Mouse (Mus musculus): ENCODE data around the gene Zscan4f. TPM values are rescaled to one million over a fixed set of nuclear protein-coding genes. Genes with fewer than 3 reads are reported as not detected.
"Not testable (repeated sequence)": the region's sequence is repeated elsewhere in the genome, so short reads cannot be mapped to it uniquely, and the experiment has no call there.

Zscan4f gene
- not detected in 2 replicates for polyA plus RNA-seq (2016; fragmentation: Nextera tagmentation; extraction: Ambion mirVana)

DNA sequence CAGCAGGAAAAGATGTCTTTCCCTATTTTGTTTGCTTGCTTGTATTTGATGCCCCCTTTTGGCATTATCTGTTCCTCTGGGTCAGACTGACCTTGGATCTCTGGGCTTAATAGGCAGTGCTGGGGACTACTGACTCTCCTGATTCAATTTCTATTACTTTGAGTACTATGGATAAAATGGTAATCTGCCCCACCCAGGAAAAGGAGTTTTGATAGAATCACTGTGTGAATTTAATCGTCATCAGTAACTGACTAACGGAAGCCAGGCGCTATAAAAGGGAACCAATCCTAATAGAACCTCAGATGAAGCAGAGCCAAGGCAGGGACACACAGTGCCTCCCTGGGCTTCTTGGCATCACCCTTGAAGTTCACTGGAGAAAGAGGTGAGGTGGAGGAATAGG lies at the start of gene Zscan4f:
TSS of gene Zscan4f (plus strand) at position 301 of the 400 bp plus-strand sequence.
- H3K9ac ChIP-seq, H3K4me2 ChIP-seq: not testable (repeated sequence)

DNA sequence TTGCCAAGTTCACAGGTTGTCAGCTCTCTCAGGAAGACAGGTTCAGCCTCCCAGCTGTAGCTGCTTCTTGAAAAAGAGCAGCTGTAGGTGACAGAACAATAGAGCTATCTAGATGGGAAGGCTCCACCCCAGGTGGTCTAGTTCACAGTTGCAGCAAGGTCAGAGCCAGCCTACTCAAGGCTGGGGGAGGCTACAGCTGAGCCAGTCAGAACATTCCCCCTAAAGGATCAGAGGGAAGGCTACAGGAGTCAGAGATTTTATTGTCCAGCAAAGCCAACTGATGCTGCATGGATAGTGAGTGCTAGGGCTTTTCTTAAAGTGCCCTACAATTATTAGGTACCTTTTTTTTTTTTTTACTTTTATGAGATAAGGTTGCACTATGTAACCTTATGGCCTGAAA lies 13.1 kb upstream of the Zscan4f start:
- H3K4me2 ChIP-seq; H3K36me3 ChIP-seq (replicated peaks); H3K27me3 ChIP-seq; H3K9ac ChIP-seq; H3K9me3 ChIP-seq; ATAC-seq (ENCODE audit: low FRiP score); H3K4me1 ChIP-seq; H3K27ac ChIP-seq; H3K4me3 ChIP-seq (replicated peaks): not testable (repeated sequence)

More for the DNA sequence above, at the start of gene Zscan4f:
- H3K27ac ChIP-seq; H3K27me3 ChIP-seq; H3K36me3 ChIP-seq (replicated peaks); H3K4me1 ChIP-seq; H3K4me3 ChIP-seq (replicated peaks); H3K9me3 ChIP-seq; ATAC-seq (ENCODE audit: low FRiP score): not testable (repeated sequence)
- WGBS: 92% methylated on average over 3 of the region's 3 CpGs

Small RNA genes within 50 kb of the gene (microRNA-seq; reads per million reads assigned to microRNA genes)
- not detected for gene Gm23087

Other genes starting within 250 kb of the Zscan4f start
- gene Zscan4d, start 231.8 kb upstream of the Zscan4f start, polyA plus RNA-seq (2016; fragmentation: Nextera tagmentation; extraction: Ambion mirVana): not detected in 2 replicates
- gene Zscan4e, start 87.2 kb upstream of the Zscan4f start, polyA plus RNA-seq (2016; fragmentation: Nextera tagmentation; extraction: Ambion mirVana): not detected in 2 replicates
- not detected in 2 replicates for gene Zscan4-ps2, start 116.4 kb downstream of the Zscan4f start, polyA plus RNA-seq (2016; fragmentation: Nextera tagmentation; extraction: Ambion mirVana)
- gene Zscan4-ps3, start 211.4 kb downstream of the Zscan4f start, polyA plus RNA-seq (2016; fragmentation: Nextera tagmentation; extraction: Ambion mirVana): not detected in 2 replicates

Measured in forebrain, embryonic 12.5 days (tissue).